Mouse (Mus musculus): ENCODE data around the gene Apoh. TPM values are rescaled to one million over a fixed set of nuclear protein-coding genes. Genes with fewer than 3 reads are reported as not detected.

Apoh gene
- total and polyA plus RNA-seq, 2 experiments from 2014 or later, result 0.56 TPM; not detected in 1

DNA sequence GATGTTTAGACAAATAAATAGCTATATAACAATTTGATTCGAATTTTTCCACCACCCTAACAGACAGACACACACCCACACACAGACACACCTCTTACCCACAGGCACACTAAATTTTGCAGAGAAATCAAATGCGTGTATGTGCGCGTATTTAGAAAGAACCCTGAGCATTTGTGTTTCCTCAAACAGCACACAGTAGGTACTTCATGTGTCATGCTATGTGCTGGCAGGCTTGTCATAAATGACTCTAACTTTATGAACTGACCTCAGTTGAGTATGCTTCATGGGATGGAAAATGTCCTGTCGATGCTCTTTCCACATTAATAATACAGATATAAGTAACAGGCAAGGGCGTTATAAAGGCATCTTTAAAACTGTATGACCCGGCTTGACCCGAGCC lies 17.2 kb upstream of the Apoh start:
- no peaks in the 10 kb centered on the region for H3K27me3 ChIP-seq (ENCODE audit: insufficient read depth, low read length)
- H3K36me3 ChIP-seq (ENCODE audit: insufficient read depth, low read length), result no peaks in the 10 kb centered on the region
- H3K4me3 ChIP-seq (ENCODE audit: low read length), result no peak overlapping the region
- no peak overlapping the region for H3K27ac ChIP-seq
- H3K4me1 ChIP-seq (ENCODE audit: insufficient read depth, low read length), result no peaks in the 10 kb centered on the region
- TF ChIP-seq CTCF (IDR thresholded peaks at IDR 0.05; ENCODE audit: low read depth), result no peak
- DNase-seq (ENCODE audit: low spot score), result no peak
- no peak overlapping the region for H3K4me2 ChIP-seq (ENCODE audit: low read depth, low read length)
- no peak overlapping the region for H3K9ac ChIP-seq (replicated peaks; ENCODE audit: low read length)
- WGBS, result 91% methylated on average over 8 of the region's 8 CpGs
- no peaks in the 10 kb centered on the region for H3K9me3 ChIP-seq (ENCODE audit: low read length)
- ATAC-seq, result no peak

DNA sequence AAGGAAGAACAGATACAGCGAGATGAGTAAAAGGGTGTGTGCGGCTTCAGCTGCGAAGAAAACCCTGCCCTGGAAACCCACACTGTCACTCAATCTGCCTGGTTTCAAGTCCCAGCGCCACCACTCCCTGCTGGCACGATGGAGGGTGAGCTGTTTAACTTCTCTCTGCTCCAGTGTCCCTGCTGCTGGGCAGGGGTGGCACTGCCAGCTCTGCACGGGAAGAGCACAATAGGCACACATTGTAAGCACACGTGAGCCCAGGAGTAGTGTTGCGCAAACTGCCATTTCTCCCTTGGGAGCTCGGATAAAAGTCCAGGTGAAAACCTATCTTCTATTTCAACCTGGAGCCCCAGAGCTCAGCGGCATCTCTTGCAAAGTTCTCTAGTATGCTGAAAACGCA lies 12.3 kb upstream of the Apoh start:
- Histone ChIP-seq H3K4me1 (ENCODE audit: insufficient read depth, low read length) (0 out of 2 replicates have a peak, but pooled peaks cover 2% of the 10 kb centered on the region), H3K4me3 (ENCODE audit: low read length) (no peak overlapping the region), H3K9ac (replicated peaks; ENCODE audit: low read length) (no peak overlapping the region), H3K27me3 (ENCODE audit: insufficient read depth, low read length) (no peaks in the 10 kb centered on the region), H3K36me3 (ENCODE audit: insufficient read depth, low read length) (no peaks in the 10 kb centered on the region), H3K9me3 (ENCODE audit: low read length) (no peaks in the 10 kb centered on the region), H3K27ac (no peak overlapping the region), H3K4me2 (ENCODE audit: low read depth, low read length) (no peak overlapping the region)
- ATAC-seq (no peak), DNase-seq (ENCODE audit: low spot score) (no peak)
- TF ChIP-seq CTCF (IDR thresholded peaks at IDR 0.05; ENCODE audit: low read depth), result no peak
- 76% methylated on average over 11 of the region's 11 CpGs for WGBS

DNA sequence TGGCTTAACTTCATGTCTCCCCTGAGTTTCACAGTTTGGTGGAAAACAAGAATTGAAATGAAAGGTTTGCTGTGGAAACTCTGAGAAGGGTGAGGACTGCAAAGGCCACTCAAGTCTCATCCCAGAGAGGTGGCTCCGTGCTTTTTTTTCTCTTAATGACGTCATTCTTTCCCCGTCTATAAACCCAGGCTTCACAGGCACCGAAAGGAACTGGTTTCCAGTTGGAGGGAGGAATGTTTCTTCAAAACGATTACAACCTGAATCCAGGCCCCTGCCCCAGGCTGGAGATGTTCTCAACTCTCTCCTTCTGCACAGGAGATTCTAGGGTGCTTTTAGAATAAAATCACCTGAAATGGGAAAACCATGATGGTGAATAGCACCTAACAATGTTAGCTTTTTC lies 10.1 kb upstream of the Apoh start:
- Histone ChIP-seq H3K4me2 (ENCODE audit: low read depth, low read length) (no peak overlapping the region), H3K4me3 (ENCODE audit: low read length) (no peak overlapping the region), H3K36me3 (ENCODE audit: insufficient read depth, low read length) (no peaks in the 10 kb centered on the region), H3K27me3 (ENCODE audit: insufficient read depth, low read length) (no peaks in the 10 kb centered on the region), H3K9me3 (ENCODE audit: low read length) (no peaks in the 10 kb centered on the region), H3K27ac (no peak overlapping the region), H3K4me1 (ENCODE audit: insufficient read depth, low read length) (0 out of 2 replicates have a peak, but pooled peaks cover 2% of the 10 kb centered on the region), H3K9ac (replicated peaks; ENCODE audit: low read length) (no peak overlapping the region)
- WGBS, result 62% methylated on average over 5 of the region's 5 CpGs
- DNase-seq (ENCODE audit: low spot score), result no peak
- no peak for TF ChIP-seq CTCF (IDR thresholded peaks at IDR 0.05; ENCODE audit: low read depth)
- no peak for ATAC-seq

DNA sequence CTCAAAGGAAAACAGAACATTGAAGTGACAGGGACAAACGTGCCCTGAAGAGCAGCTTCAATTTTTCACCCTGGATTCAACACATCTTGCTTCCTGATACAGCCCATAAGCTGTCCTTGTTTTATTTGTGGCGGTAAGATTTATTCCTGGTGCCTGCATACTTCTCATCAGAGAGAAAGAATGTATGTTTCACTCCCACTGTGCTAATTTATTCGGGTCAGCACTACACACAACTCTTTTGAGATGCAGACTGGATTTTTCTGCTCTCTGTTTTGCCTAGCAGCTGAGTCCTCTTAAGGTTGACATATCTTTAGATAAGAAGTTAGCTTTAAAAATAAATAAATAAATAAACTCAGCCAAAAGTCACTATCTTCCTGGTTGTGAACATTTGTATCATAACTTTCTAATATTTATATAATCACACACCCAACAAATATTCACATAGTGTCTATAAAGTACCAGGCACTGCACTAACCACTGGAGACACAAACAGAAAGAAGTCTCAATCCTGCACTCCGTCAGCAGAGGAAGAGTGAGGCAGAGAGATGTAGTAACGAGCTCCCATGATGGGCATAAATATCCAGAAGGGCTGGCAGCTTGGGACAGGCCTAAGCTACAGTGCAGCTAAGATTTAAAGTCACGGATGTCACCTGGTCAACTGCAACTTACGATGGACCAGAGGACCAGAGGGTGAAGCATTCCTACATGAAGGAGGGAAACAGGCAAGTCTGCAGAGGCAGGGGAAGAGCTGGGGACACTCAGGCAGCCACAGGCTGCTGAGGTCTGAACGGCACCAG lies 9.4 kb upstream of the Apoh start:
- Histone ChIP-seq H3K9ac (replicated peaks; ENCODE audit: low read length) (no peak overlapping the region), H3K36me3 (ENCODE audit: insufficient read depth, low read length) (no peaks in the 10 kb centered on the region), H3K4me3 (ENCODE audit: low read length) (no peak overlapping the region), H3K4me2 (ENCODE audit: low read depth, low read length) (no peak overlapping the region), H3K9me3 (ENCODE audit: low read length) (no peaks in the 10 kb centered on the region), H3K4me1 (ENCODE audit: insufficient read depth, low read length) (0 out of 2 replicates have a peak, but pooled peaks cover 2% of the 10 kb centered on the region), H3K27ac (no peak overlapping the region), H3K27me3 (ENCODE audit: insufficient read depth, low read length) (no peaks in the 10 kb centered on the region)
- 50% methylated on average over 8 of the region's 8 CpGs for WGBS
- ATAC-seq (no peak), DNase-seq (ENCODE audit: low spot score) (no peak)
- TF ChIP-seq CTCF (IDR thresholded peaks at IDR 0.05; ENCODE audit: low read depth), result no peak

DNA sequence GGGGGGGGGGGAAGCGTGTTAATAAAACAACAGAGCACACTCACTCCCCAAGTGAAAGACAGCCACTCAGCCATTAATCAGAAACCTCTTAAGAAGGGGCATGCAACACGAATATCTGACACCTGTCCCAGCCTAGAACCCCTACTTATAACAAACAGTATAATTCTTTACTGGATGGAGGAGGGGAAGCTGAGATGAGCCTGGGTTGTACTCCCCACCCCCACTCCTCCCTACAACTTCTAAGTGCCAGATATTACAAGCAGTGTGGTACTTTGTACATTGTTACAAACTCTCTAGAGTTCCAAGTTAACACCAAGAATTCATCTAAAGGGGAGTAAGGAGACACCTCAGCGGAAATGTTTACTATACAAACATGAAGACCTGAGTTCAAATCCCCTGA lies 8.5 kb upstream of the Apoh start:
- TF ChIP-seq CTCF (IDR thresholded peaks at IDR 0.05; ENCODE audit: low read depth), result no peak
- 66% methylated on average over 3 of the region's 3 CpGs for WGBS
- H3K36me3 ChIP-seq (ENCODE audit: insufficient read depth, low read length), result no peaks in the 10 kb centered on the region
- H3K4me1 ChIP-seq (ENCODE audit: insufficient read depth, low read length), result 0 out of 2 replicates have a peak, but pooled peaks cover 2% of the 10 kb centered on the region
- DNase-seq (ENCODE audit: low spot score), result no peak
- H3K9ac ChIP-seq (replicated peaks; ENCODE audit: low read length), result no peak overlapping the region
- no peak for ATAC-seq
- no peak overlapping the region for H3K27ac ChIP-seq
- no peaks in the 10 kb centered on the region for H3K9me3 ChIP-seq (ENCODE audit: low read length)
- no peak overlapping the region for H3K4me2 ChIP-seq (ENCODE audit: low read depth, low read length)
- no peak overlapping the region for H3K4me3 ChIP-seq (ENCODE audit: low read length)
- no peaks in the 10 kb centered on the region for H3K27me3 ChIP-seq (ENCODE audit: insufficient read depth, low read length)

DNA sequence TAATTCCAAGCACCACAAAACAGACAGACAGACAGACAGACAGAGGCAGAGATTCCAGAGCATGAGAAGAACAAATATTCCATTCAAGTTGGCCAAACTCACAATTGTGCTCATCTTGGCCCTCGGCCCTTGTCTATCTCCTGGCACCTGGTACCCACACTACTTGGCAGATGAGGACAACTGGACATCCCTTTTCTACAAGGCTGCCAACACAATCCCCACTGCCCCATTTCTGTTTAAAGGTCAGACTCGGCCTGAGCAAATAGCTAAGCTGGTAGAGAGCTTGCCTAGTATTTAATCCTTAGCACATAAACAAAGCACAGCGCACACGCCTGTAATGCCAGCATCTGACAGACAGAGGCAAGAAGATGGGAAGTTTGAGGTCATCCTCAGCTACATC lies 7.6 kb upstream of the Apoh start:
- Histone ChIP-seq H3K9ac (replicated peaks; ENCODE audit: low read length) (no peak overlapping the region), H3K9me3 (ENCODE audit: low read length) (no peaks in the 10 kb centered on the region), H3K27ac (no peak overlapping the region), H3K36me3 (ENCODE audit: insufficient read depth, low read length) (no peaks in the 10 kb centered on the region), H3K4me1 (ENCODE audit: insufficient read depth, low read length) (0 out of 2 replicates have a peak, but pooled peaks cover 2% of the 10 kb centered on the region), H3K27me3 (ENCODE audit: insufficient read depth, low read length) (no peaks in the 10 kb centered on the region), H3K4me3 (ENCODE audit: low read length) (no peak overlapping the region), H3K4me2 (ENCODE audit: low read depth, low read length) (no peak overlapping the region)
- TF ChIP-seq CTCF (IDR thresholded peaks at IDR 0.05; ENCODE audit: low read depth), result no peak
- no peak for DNase-seq (ENCODE audit: low spot score)
- no peak for ATAC-seq
- 84% methylated on average over 4 of the region's 4 CpGs for WGBS

DNA sequence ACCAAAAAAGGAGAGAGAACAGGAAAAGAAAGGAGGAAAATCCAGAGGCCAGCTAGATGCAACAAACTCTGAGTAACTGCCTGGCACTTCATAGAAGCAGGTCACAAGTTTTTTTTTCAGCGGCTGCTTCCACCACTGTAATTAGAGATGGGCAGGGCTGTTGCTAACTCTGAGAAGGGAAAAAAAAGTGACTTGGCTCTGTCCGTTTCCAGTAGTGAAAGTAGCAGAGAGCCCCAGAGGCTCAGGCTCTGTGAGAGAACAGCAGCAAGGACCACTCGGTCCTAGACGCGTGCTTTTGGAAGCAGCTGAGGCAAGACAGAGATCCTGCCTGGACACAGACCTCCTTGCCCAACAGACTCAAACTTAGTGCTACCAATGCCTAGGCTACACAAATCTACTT lies 6.7 kb upstream of the Apoh start:
- ATAC-seq (no peak), DNase-seq (ENCODE audit: low spot score) (no peak)
- no peak overlapping the region for H3K4me2 ChIP-seq (ENCODE audit: low read depth, low read length)
- no peaks in the 10 kb centered on the region for H3K36me3 ChIP-seq (ENCODE audit: insufficient read depth, low read length)
- WGBS, result 50% methylated on average over 5 of the region's 5 CpGs
- H3K4me1 ChIP-seq (ENCODE audit: insufficient read depth, low read length), result 0 out of 2 replicates have a peak, but pooled peaks cover 2% of the 10 kb centered on the region
- no peak for TF ChIP-seq CTCF (IDR thresholded peaks at IDR 0.05; ENCODE audit: low read depth)
- H3K9me3 ChIP-seq (ENCODE audit: low read length), result no peaks in the 10 kb centered on the region
- no peak overlapping the region for H3K27ac ChIP-seq
- no peak overlapping the region for H3K4me3 ChIP-seq (ENCODE audit: low read length)
- H3K9ac ChIP-seq (replicated peaks; ENCODE audit: low read length), result no peak overlapping the region
- no peaks in the 10 kb centered on the region for H3K27me3 ChIP-seq (ENCODE audit: insufficient read depth, low read length)

All from hindbrain, postnatal 0 days (tissue).